ENCODE assay signal across 15 mouse cellular contexts in the genomic region with DNA sequence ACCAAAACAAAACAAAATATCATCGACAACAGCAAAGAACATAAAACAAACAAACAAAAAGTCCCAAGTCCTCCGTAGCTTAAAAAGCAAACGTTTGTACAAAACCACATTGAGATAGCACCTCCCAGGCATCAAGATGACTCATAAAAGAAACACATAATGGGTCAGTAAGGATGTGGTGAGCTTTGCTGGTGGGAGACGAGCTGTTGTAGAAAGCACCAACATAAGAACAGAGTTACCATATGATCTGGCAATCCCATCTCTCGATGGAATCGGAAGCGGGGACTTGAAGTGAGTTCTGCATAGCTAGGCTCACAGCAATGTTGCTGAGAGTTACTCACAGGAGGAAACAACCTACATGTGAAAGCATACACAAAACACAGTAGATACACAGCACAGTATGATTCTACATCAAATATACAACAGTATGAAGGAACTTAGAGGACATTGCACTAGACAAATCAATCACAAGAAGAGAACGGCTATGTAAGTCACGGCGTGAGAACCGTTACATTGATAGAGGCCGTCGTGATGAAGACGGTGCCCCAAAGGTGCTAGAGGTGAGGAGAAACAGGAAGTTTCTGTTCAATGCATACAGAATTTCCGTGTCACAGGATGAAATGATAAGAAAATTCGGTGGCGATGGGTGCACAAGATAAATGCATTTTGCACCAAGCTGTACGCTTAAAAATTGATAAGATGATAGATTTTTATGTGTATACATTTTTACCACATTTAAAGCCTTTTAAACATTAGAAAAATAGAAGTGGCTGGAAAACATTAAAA.
DNase-seq lines count a peak whose midpoint lies in the region.
"Had no signal": no experiment of that assay in that cellular context is flagged by ENCODE, and none has a peak within 500 bp of the region (broad histone marks: within the 10 kb centered on the region; RNA-seq: fewer than 3 reads in every experiment).

No protein-coding gene starts in this region.

- peak; percentile 88 for DNase-seq in CD4-positive helper T cell, adult 2 months (ENCODE audit: low read depth, low spot score)
- DNase-seq in MEL-GATA-1-ER (ENCODE audit: extremely low read depth, low read depth), result peak; percentile 49
- DNase-seq in induced T-regulatory cell, adult 2 months (ENCODE audit: low read depth), result peak; percentile 87
- peak; percentile 9 for DNase-seq in splenic B cell, adult 2 months (ENCODE audit: low read depth, low spot score)
- no peak for DNase-seq in kidney, postnatal 4 days
- DNase-seq in cerebellum, postnatal 10 days, result no peak
- no peak for DNase-seq in left cerebral cortex, adult 11 months (ENCODE audit: low spot score)
- DNase-seq: adrenal gland, postnatal 36 days; cerebellum, adult 11 months; heart, postnatal 4 days; kidney, postnatal 36 days had no signal

- no peaks in the 10 kb centered on the region for H3K36me3 ChIP-seq in splenic B cell, adult 2 months (ENCODE audit: control insufficient read depth, insufficient read depth, low read length, poor library complexity, severe bottlenecking)
- H3K36me3 ChIP-seq: embryonic facial prominence, embryonic 10.5 days; limb, embryonic 15.5 days; midbrain, embryonic 12.5 days; neural tube, embryonic 13.5 days had no signal

- H3K27me3 ChIP-seq in splenic B cell, adult 2 months (ENCODE audit: control insufficient read depth, insufficient read depth, low read length, poor library complexity, severe bottlenecking), result no peaks in the 10 kb centered on the region

Comparison
In these comparisons a context has a peak if more than half of its experiments do, and no peak if none do; other contexts are left out.
1. DNase-seq: peak in CD4-positive helper T cell, adult 2 months (single experiment), MEL-GATA-1-ER (single experiment), induced T-regulatory cell, adult 2 months (single experiment) and splenic B cell, adult 2 months (single experiment); none in kidney, postnatal 4 days (0 of 2), cerebellum, postnatal 10 days (0 of 2) and left cerebral cortex, adult 11 months (single experiment).